In genomic region chr8:117339958-117340651, GRCm38 (mm10) we compare ENCODE assay signal across 10 mouse cellular contexts.
DNase-seq lines count a peak whose midpoint lies in the region; ATAC-seq and TF ChIP-seq lines count a peak whose summit lies in the region.
"Had no signal": no experiment of that assay in that cellular context is flagged by ENCODE, and none has a peak within 500 bp of the region (broad histone marks: within the 10 kb centered on the region; RNA-seq: fewer than 3 reads in every experiment).

No protein-coding gene starts in this region.

- no peak for TF ChIP-seq CTCF in forebrain, postnatal 0 days (IDR thresholded peaks at IDR 0.05; ENCODE audit: low read depth)

- DNase-seq in kidney, adult 18-20 months, result peak; percentile 50
- DNase-seq in kidney, adult 11 months, result no peak
- DNase-seq in adipocyte (ENCODE audit: low spot score), result peak; percentile 72
- no peak for DNase-seq in right cerebral cortex, adult 2 months (ENCODE audit: low spot score in 2 of 2)
- DNase-seq in forebrain, postnatal 0 days, result no peak
- no peak for DNase-seq in left cerebral cortex, adult 8-10 months (ENCODE audit: low spot score in 2 of 2)

- peak overlapping the region; percentile 57 for H3K9ac ChIP-seq in intestine, embryonic 16.5 days (ENCODE audit: low read depth, low read length)
- no peak overlapping the region for H3K9ac ChIP-seq in forebrain, postnatal 0 days

- no peak for ATAC-seq in intestine, embryonic 16.5 days
- peak; percentile 66 for ATAC-seq in monocyte, adult 5-6 weeks (replicated peaks; ENCODE audit: insufficient number of reproducible peaks, low FRiP score, low TSS enrichment, poor library complexity, severe bottlenecking)
- ATAC-seq in forebrain, postnatal 0 days, result no peak
- ATAC-seq: Patski had no signal

- no peaks in the 10 kb centered on the region for H3K9me3 ChIP-seq in intestine, embryonic 16.5 days (ENCODE audit: control insufficient read depth, low read length)
- no peaks in the 10 kb centered on the region for H3K9me3 ChIP-seq in forebrain, postnatal 0 days (ENCODE audit: low read length)

- peak overlapping the region; percentile 42 for H3K4me2 ChIP-seq in intestine, embryonic 16.5 days (ENCODE audit: low read depth, low read length)
- no peak overlapping the region for H3K4me2 ChIP-seq in forebrain, postnatal 0 days (ENCODE audit: low read depth)

- H3K27me3 ChIP-seq in intestine, embryonic 16.5 days (replicated peaks; ENCODE audit: control insufficient read depth, insufficient read depth, low read length), result no peaks in the 10 kb centered on the region
- no peaks in the 10 kb centered on the region for H3K27me3 ChIP-seq in forebrain, postnatal 0 days (ENCODE audit: insufficient read depth, low read length)
- H3K27me3 ChIP-seq: Patski had no signal

- peak overlapping the region; percentile 94 for H3K27ac ChIP-seq in intestine, embryonic 16.5 days (ENCODE audit: low read length)
- no peak overlapping the region for H3K27ac ChIP-seq in forebrain, postnatal 0 days (ENCODE audit: low read depth, low read length)

- 33% methylated on average over 12 of the region's 12 CpGs for WGBS in intestine, embryonic 16.5 days
- WGBS in forebrain, postnatal 0 days, result 47% methylated on average over 12 of the region's 12 CpGs

- H3K36me3 ChIP-seq in intestine, embryonic 16.5 days (ENCODE audit: control insufficient read depth, insufficient read depth, low read length), result no peaks in the 10 kb centered on the region
- H3K36me3 ChIP-seq in forebrain, postnatal 0 days (ENCODE audit: insufficient read depth), result no peaks in the 10 kb centered on the region

- peaks cover 83% of the 10 kb centered on the region for H3K4me1 ChIP-seq in intestine, embryonic 16.5 days (ENCODE audit: control insufficient read depth, insufficient read depth, low read length)
- H3K4me1 ChIP-seq in forebrain, postnatal 0 days (ENCODE audit: insufficient read depth), result no peaks in the 10 kb centered on the region

- H3K4me3 ChIP-seq in intestine, embryonic 16.5 days (ENCODE audit: low read length), result 0 out of 2 replicates have a peak overlapping the region, but pooled peaks have one; percentile 3
- no peak overlapping the region for H3K4me3 ChIP-seq in forebrain, postnatal 0 days (ENCODE audit: low read depth, low read length)
- H3K4me3 ChIP-seq: myocyte had no signal

Comparison
In these comparisons a context has a peak if more than half of its experiments do, and no peak if none do; other contexts are left out.
1. DNase-seq: peak in kidney, adult 18-20 months (single experiment) and adipocyte (single experiment); none in kidney, adult 11 months (single experiment), right cerebral cortex, adult 2 months (0 of 2), forebrain, postnatal 0 days (single experiment) and left cerebral cortex, adult 8-10 months (0 of 2).